Mouse (Mus musculus): ENCODE results near the gene Tmem132a. TPM values are rescaled to one million over a fixed set of nuclear protein-coding genes. Genes with fewer than 3 reads are reported as not detected.
A peak's percentile ranks its signal among the peaks of the same experiment; 100 is the strongest.

The Tmem132a gene
- polyA plus RNA-seq (2014; fragmentation: Nextera tagmentation; extraction: Ambion mirVana): 68.7 and 80.2 TPM in 2 replicates

DNA sequence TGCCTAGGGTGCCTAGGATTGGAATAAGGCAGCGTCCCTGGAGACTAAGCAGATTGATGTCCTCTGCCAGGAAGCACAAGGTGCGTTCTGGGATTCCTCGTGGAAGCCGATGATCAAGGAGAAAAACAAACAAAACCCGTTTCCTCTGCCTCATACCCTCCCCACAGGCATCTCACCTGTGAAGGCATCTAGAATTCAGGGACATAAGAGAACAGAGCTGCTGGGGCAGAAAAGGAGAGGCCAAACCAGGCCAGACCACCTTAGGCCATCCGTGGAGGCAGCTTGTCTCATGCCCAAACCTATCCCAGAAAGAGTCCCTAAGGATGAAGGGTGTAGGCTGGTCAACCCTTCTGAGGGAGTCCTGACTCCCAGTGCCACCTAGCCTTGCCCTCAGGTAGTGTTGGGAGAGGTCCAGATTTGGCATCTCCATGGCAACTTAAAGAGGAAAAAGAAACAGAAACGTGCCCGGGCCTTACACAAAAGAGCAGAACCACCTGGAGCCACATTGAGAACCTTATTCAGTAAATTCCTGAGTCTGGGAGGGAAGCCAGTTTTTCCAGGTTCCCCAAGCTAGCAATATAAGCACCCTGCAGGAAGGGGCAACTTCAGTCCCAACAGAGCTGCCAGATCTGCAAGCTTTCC, at the start of gene Tmem132a:
TSS of gene Tmem132a (minus strand) at position 55 of the 642 bp plus-strand sequence.
- 3% methylated on average over 8 of the region's 8 CpGs for WGBS
- Histone ChIP-seq H3K27me3 (ENCODE audit: insufficient read depth, low read length) (no peaks in the 10 kb centered on the region), H3K9me3 (ENCODE audit: low read depth, low read length) (no peaks in the 10 kb centered on the region), H3K4me2 (peak within 1 kb of the TSS; percentile 83), H3K9ac (peak within 1 kb of the TSS; percentile 89), H3K27ac (ENCODE audit: low read depth) (peak within 1 kb of the TSS; percentile 80), H3K36me3 (ENCODE audit: insufficient read depth) (peaks cover 56% of the 10 kb centered on the region), H3K4me1 (ENCODE audit: insufficient read depth) (0 out of 2 replicates have a peak, but pooled peaks cover 7% of the 10 kb centered on the region), H3K4me3 (ENCODE audit: low read depth, low read length) (peak within 1 kb of the TSS; percentile 85)
- DNase-seq (peak; percentile 74), ATAC-seq (ENCODE audit: insufficient read depth) (peak; percentile 56)
- TF ChIP-seq CTCF (IDR thresholded peaks at IDR 0.05; ENCODE audit: low read depth): no peak

DNA sequence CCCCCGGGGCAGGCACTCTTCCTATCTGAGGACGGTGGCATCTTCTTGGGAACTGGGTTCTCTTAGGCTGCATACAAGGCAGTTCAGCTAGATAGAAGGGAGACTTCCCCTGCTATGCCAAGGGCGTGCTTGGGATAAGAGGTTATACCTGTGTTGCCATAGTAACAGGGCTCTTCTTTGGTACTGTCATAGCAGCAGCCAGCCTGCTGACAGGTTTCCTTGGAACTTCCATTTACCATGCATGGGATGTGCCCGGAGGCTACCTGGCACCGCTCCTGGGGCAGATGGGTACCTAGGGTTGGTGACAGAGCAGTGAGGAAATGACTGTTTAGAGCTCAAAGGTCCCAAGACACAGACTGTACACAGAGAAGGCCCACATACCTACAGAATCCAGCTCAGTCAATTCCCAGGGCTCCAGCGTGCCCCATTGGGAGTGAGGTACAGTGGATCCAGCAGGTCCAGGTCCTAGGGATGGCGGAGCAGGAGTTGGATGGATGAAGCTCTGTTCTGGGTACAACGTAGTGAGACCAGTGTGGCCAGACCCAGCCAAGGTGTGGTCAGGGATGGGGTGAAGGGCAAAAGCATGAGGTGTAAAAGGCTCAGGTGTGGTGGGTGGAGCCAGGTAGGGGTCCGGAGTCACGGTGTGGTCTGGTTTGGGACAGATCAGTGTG, 48.7 kb upstream of the Tmem132a start:
- no peak for TF ChIP-seq CTCF (IDR thresholded peaks at IDR 0.05; ENCODE audit: low read depth)
- ATAC-seq (ENCODE audit: insufficient read depth): no peak

GRCm38 (mm10) chr19:10916506-10916905, 46.8 kb upstream of the Tmem132a start:
- WGBS: 59% methylated on average over 5 of the region's 5 CpGs
- ATAC-seq (ENCODE audit: insufficient read depth): no peak
- no peak for TF ChIP-seq CTCF (IDR thresholded peaks at IDR 0.05; ENCODE audit: low read depth)

More for the DNA sequence above, 48.7 kb upstream of the Tmem132a start:
- H3K4me2 ChIP-seq: no peak overlapping the region
- no peaks in the 10 kb centered on the region for H3K27me3 ChIP-seq (ENCODE audit: insufficient read depth, low read length)
- no peaks in the 10 kb centered on the region for H3K9me3 ChIP-seq (ENCODE audit: low read depth, low read length)
- no peak for DNase-seq
- 80% methylated on average over 10 of the region's 10 CpGs for WGBS
- H3K4me3 ChIP-seq (ENCODE audit: low read depth, low read length): no peak overlapping the region
- H3K36me3 ChIP-seq (ENCODE audit: insufficient read depth): no peaks in the 10 kb centered on the region
- no peaks in the 10 kb centered on the region for H3K4me1 ChIP-seq (ENCODE audit: insufficient read depth)
- H3K9ac ChIP-seq: no peak overlapping the region
- no peak overlapping the region for H3K27ac ChIP-seq (ENCODE audit: low read depth)

DNA sequence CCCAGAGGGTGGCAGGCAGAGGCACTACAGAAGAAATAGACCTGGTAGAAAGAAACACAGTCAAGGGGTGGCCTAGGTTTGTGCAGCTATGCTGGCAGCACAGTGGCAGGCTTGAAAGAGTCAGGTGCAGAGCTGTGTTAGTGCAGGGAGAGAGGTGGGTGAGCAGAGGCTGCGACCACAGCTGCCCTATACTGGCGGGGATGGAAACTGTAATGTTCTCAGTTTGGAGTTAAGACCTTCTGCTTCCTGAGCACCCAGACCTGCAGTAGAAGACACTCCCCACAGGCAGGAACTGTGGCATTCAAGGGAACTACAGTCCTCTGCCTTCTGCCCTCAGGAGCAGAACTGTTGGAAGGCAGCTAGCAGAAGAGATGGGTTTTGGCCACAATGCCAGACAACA, 45.1 kb upstream of the Tmem132a start:
- 51% methylated on average over 2 of the region's 2 CpGs for WGBS
- no peaks in the 10 kb centered on the region for H3K4me1 ChIP-seq (ENCODE audit: insufficient read depth)
- H3K4me3 ChIP-seq (ENCODE audit: low read depth, low read length): no peak overlapping the region
- H3K36me3 ChIP-seq (ENCODE audit: insufficient read depth): no peaks in the 10 kb centered on the region
- H3K27me3 ChIP-seq (ENCODE audit: insufficient read depth, low read length): no peaks in the 10 kb centered on the region
- ATAC-seq (ENCODE audit: insufficient read depth) (no peak), DNase-seq (no peak)
- no peaks in the 10 kb centered on the region for H3K9me3 ChIP-seq (ENCODE audit: low read depth, low read length)
- H3K4me2 ChIP-seq: no peak overlapping the region
- no peak overlapping the region for H3K9ac ChIP-seq
- H3K27ac ChIP-seq (ENCODE audit: low read depth): no peak overlapping the region
- no peak for TF ChIP-seq CTCF (IDR thresholded peaks at IDR 0.05; ENCODE audit: low read depth)

More at GRCm38 (mm10) chr19:10916506-10916905, 46.8 kb upstream of the Tmem132a start:
- Histone ChIP-seq H3K36me3 (ENCODE audit: insufficient read depth) (no peaks in the 10 kb centered on the region), H3K27me3 (ENCODE audit: insufficient read depth, low read length) (no peaks in the 10 kb centered on the region), H3K9me3 (ENCODE audit: low read depth, low read length) (no peaks in the 10 kb centered on the region), H3K4me3 (ENCODE audit: low read depth, low read length) (no peak overlapping the region), H3K27ac (ENCODE audit: low read depth) (no peak overlapping the region), H3K9ac (no peak overlapping the region), H3K4me1 (ENCODE audit: insufficient read depth) (no peaks in the 10 kb centered on the region), H3K4me2 (no peak overlapping the region)
- no peak for DNase-seq

GRCm38 (mm10) chr19:10914291-10914690, 44.6 kb upstream of the Tmem132a start:
- Histone ChIP-seq H3K27me3 (ENCODE audit: insufficient read depth, low read length) (no peaks in the 10 kb centered on the region), H3K27ac (ENCODE audit: low read depth) (no peak overlapping the region), H3K9me3 (ENCODE audit: low read depth, low read length) (no peaks in the 10 kb centered on the region), H3K4me1 (ENCODE audit: insufficient read depth) (no peaks in the 10 kb centered on the region), H3K36me3 (ENCODE audit: insufficient read depth) (no peaks in the 10 kb centered on the region), H3K9ac (no peak overlapping the region), H3K4me2 (no peak overlapping the region), H3K4me3 (ENCODE audit: low read depth, low read length) (no peak overlapping the region)
- TF ChIP-seq CTCF (IDR thresholded peaks at IDR 0.05; ENCODE audit: low read depth): no peak
- WGBS: 53% methylated on average over 7 of the region's 7 CpGs
- no peak for ATAC-seq (ENCODE audit: insufficient read depth)
- no peak for DNase-seq

GRCm38 (mm10) chr19:10909087-10909721, 39.5 kb upstream of the Tmem132a start:
- Histone ChIP-seq H3K9me3 (ENCODE audit: low read depth, low read length) (no peaks in the 10 kb centered on the region), H3K27me3 (ENCODE audit: insufficient read depth, low read length) (no peaks in the 10 kb centered on the region), H3K36me3 (ENCODE audit: insufficient read depth) (peaks cover 32% of the 10 kb centered on the region), H3K4me3 (ENCODE audit: low read depth, low read length) (no peak overlapping the region), H3K27ac (ENCODE audit: low read depth) (peak overlapping the region; percentile 89), H3K4me2 (no peak overlapping the region), H3K9ac (no peak overlapping the region), H3K4me1 (ENCODE audit: insufficient read depth) (no peaks in the 10 kb centered on the region)
- 46% methylated on average over 6 of the region's 6 CpGs for WGBS
- no peak for TF ChIP-seq CTCF (IDR thresholded peaks at IDR 0.05; ENCODE audit: low read depth)
- DNase-seq: peak; percentile 77
- ATAC-seq (ENCODE audit: insufficient read depth): peak; percentile 50

DNA sequence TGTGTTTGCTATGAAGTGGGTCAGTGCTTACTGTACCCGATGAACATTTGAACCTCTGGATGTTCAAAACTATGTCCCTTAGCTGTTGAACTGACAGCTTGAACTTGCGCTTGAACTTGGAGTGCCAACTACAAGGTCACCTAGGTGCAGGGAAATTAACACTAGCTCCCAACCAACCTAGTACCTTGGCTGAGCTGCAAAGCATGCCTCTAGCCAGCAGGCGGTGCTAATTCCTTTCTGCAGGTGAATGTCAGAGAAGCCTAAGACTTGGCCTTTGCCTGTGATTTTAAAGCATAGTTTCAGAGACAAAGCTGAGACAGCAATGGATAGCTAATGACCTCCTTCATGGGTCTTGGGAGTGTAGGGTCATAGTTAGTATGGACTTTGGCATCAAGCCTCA, 38.2 kb upstream of the Tmem132a start:
- Histone ChIP-seq H3K4me3 (ENCODE audit: low read depth, low read length) (no peak overlapping the region), H3K4me2 (no peak overlapping the region), H3K36me3 (ENCODE audit: insufficient read depth) (peaks cover 45% of the 10 kb centered on the region), H3K4me1 (ENCODE audit: insufficient read depth) (no peaks in the 10 kb centered on the region), H3K9me3 (ENCODE audit: low read depth, low read length) (no peaks in the 10 kb centered on the region), H3K27me3 (ENCODE audit: insufficient read depth, low read length) (no peaks in the 10 kb centered on the region), H3K9ac (no peak overlapping the region), H3K27ac (ENCODE audit: low read depth) (no peak overlapping the region)
- peak; percentile 78 for TF ChIP-seq CTCF (IDR thresholded peaks at IDR 0.05; ENCODE audit: low read depth)
- ATAC-seq (ENCODE audit: insufficient read depth) (no peak), DNase-seq (peak; percentile 71)
- 51% methylated on average over 3 of the region's 3 CpGs for WGBS
